Mouse (Mus musculus) T-helper 17 cell (primary cell): ENCODE data around the gene Rap1gap.

Experiments used
- in situ Hi-C, 2 experiments: fragments of 300-600 bp; cut with MboI, MseI; formaldehyde crosslinking; loops; 1 replicate in 1 of 2; 2 replicates in 1 of 2; pipeline ENCODE4 v1.15.1; 2025; ENCODE audit warnings: high pct_unique_total_duplicates in 2 of 2

Gene Rap1gap

DNA sequence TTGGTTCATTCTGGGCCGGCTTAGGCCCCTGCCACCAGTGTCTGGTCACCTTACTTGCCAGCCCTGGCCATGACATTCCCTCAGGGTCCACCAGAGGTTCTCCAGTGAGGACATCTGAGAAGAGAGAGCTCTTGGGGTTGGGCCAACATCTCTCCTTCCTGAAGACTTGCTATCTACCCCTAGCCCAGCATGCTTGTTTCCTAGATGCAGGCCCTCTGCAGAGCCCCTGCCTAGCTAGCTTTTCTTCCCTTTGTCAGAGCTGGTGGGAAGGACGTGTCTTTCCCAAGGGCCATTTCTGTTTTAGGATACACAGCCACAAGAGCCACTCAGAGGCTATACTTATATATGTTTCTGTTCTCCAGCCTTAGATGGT lies 3.5 kb upstream of the Rap1gap start:
- in situ Hi-C loops: no loop called here

- in situ Hi-C loops: no loop called here
Observed at GRCm38 (mm10) chr4:137661547-137661946, 3.0 kb upstream of the Rap1gap start.

- in situ Hi-C loops: no loop called here
Observed at GRCm38 (mm10) chr4:137663491-137663890, 1.0 kb upstream of the Rap1gap start.

DNA sequence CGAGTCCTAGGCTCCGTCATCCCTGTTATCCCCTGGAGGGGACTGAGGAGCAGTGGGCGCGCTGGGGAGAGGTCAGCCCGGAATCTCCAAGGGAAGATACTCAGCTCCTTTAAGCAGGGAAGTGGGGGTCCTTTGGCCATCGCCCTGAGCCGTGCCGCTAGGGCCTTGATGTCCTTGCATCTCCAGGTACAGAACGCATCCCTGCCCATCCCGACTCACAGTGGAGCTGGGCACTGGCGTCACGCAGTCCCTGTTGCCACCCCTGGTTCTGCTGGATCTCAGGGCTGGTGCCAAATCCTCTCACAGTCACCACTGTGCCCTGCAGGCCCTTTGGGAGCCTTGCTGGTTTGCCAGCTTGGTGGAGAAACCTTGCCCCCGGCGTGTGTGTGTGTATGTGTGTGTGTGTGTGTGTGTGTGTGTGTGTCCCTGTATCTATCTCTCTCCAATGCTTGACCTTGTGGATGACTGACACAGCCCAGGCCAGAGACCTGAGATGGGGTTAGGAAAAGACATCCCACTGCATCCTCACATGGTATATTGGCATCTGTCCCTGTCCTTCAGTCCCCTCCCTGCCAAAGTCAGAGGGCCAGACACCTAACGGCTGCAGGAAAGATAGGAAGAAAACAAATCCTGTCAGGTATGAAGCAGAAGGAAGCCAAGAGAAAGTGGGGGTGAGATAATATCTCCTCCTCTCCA lies 602 bp downstream of the Rap1gap start:
- in situ Hi-C loops: no loop called here

GRCm38 (mm10) chr4:137665791-137666190 lies 1.3 kb downstream of the Rap1gap start:
- in situ Hi-C loops: no loop called here

DNA sequence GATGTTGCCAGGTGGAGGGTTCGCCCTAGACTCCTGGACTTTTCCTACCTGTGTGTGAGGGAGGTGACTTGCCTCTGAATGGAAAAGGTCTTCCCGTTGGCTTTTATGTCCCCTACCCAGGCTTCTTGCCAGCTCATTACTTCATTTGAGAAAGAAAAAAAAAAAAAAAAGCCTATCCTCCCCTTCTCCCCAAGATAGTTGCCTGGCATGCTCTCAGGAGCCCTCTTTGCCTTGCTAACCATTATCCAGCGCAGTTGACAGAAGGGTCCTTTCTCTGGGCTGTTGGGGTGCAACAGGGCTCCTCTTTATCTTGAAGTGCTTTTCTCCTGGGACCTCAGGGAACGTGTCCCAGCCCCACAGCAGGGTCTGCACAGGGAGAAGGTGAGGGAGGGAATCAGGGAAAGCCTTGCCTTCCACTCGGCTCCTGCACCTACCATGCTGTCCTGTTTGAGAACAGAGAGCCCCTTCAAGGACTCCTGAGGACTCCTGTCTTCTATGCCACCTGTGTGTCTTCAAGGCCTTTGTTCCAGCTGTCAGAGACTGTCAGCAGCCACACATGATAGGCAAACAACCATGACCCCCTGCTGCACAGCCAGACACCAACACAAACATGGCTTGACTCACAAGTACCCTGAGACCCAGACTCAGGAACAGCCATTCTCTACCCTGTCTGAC lies 1.9 kb downstream of the Rap1gap start:
- in situ Hi-C loops: no loop called here

- in situ Hi-C loops: no loop called here
Observed at GRCm38 (mm10) chr4:137666958-137667345, 2.4 kb downstream of the Rap1gap start.

- in situ Hi-C loops: no loop called here
Observed at GRCm38 (mm10) chr4:137667747-137668146, 3.2 kb downstream of the Rap1gap start.

- in situ Hi-C loops: no loop called here
Observed at GRCm38 (mm10) chr4:137671711-137672500, 7.4 kb downstream of the Rap1gap start.

DNA sequence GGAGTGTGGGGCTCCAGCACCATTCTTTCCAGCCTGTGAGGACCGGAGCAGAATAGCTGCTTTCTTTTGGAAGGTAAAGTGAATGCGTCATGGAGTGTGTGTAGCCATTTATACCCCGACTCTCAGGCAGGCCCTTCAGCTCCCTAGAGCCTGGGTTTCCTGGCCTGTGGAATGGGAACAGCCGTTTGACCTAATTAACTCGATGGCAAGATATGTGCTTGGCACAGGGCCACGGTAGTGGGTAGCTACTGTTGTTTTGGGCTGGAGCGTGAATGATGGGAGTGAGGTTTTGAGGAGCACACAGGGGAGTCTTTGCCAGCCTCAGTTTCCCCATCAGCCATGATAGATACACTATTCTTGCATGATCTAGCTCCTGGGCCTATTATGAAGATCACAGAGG lies 11.0 kb downstream of the Rap1gap start:
- in situ Hi-C loops: no loop called here

DNA sequence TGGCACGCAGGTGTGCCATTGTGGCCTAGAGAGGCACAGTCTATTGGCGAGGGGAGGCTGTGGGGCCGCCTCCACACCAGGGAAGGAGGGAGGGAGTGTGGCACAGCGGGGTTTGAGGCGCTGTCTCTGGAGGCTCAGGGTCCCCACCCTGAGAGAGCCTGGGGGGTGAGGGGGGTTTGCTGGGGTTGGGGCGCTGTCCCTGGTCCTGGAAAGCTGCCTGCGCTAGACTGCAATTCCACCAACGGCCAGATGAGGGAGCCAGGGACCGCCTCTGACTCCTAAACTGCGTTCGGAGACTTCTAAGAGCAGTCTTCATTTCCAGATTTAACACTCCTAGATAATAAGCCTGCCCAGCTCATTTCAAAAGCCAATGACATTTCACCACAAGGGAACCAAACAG lies 11.5 kb downstream of the Rap1gap start:
- in situ Hi-C loops: no loop called here

DNA sequence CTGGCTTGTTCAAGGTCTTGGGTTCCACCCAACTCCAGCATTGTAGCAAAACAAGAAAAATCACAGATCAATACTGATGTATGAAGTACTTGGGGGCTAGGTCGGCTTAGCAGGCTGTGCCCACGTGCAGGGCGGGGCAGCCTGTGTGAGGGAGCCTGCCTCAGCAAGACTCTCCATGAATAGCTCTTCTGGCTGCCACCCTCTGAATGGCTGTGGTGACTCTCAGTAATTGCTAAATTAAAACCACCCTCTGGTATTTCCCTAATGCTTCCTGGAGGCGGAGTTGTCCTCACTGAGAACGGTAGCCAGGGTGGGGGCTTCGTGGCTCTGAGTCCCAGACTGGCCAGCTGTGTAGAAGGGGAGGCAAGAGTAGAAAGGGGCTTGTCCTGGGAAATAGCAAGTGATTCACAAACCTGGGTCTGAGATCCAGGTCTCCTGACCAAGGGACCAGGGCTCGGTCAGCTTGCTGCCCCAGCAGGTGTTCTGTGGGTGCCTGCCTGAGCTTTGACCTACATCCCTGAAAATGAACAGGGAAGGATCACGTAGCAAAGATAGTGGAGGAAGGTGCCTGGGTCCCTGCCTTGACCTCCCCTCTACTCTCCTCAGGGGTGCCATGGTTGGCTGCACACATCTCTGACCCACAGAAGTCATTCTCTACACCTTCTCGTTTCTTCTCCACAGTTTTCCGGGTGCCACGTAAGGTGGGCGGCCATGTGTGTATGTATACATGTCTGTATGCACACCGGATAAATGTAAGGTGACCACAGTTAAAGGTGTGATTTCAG lies 12.4 kb downstream of the Rap1gap start:
- in situ Hi-C loops: no loop called here

DNA sequence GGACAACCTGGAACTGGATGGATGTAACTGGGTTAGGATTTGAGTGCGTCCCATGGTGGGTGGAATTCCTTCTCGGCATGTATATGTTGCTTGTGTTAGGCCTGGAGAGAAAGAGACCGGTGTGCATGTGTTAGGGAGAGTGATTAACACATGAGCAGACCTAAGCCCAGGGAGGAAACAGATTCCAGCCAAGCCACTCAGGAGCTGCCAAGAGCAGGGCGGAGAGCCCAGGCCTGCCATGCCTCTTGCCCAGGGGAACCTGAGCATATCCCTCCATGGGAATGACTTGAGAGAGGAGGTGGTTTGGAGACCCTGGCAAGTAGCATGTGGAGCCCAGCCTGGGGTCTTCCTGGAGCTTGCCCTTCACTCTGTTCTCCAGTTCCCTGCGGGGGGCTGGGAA lies 13.4 kb downstream of the Rap1gap start:
- in situ Hi-C loops: no loop called here

- in situ Hi-C loops: no loop called here
Observed at GRCm38 (mm10) chr4:137678568-137678967, 14.0 kb downstream of the Rap1gap start.

DNA sequence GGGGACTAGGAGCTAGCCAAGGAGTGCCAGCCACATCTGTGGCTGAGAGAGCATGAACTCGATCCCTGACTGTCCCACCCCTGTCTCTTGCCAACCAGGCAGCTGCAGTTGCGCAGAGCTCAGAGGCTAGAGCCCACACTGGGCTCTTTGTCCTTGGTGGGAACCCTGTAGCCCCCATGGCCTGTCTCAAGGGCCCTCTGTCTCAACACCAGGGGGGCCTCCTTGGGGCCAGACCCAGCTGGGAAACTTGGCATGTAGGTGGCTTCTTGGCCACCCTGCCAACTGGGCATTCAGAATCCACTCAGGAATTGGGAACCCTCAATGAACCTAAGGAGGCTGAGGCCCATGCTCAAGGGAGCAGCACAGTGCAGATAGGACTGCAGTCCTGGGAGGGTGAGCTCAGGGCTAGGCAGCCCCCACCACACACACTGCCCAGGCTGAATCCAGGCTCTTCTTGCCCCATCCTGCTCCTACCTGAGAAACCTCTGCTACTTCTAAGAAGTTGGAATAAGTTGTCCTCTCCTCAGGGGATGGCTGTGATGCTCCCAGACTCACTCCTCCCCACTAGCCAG lies 15.5 kb downstream of the Rap1gap start:
- in situ Hi-C loops: loop anchor here in 1 of 2 experiments (5.0 kb wide), 1 partner anchor 157 kb away; no protein-coding TSS in a partner anchor

- in situ Hi-C loops: loop anchor here in 1 of 2 experiments (5.0 kb wide), 1 partner anchor 157 kb away; no protein-coding TSS in a partner anchor
Observed at GRCm38 (mm10) chr4:137680721-137681120, 16.2 kb downstream of the Rap1gap start.

GRCm38 (mm10) chr4:137681408-137682104 lies 17.0 kb downstream of the Rap1gap start:
- in situ Hi-C loops: loop anchor here in 1 of 2 experiments (5.0 kb wide), 1 partner anchor 156 kb away; no protein-coding TSS in a partner anchor

GRCm38 (mm10) chr4:137682961-137683453 lies 18.5 kb downstream of the Rap1gap start:
- in situ Hi-C loops: loop anchor here in 1 of 2 experiments (5.0 kb wide), 1 partner anchor 154 kb away; no protein-coding TSS in a partner anchor

- in situ Hi-C loops: loop anchor here in 1 of 2 experiments (5.0 kb wide), 1 partner anchor 152 kb away; no protein-coding TSS in a partner anchor
Observed at GRCm38 (mm10) chr4:137684830-137685343, 20.4 kb downstream of the Rap1gap start.

GRCm38 (mm10) chr4:137686303-137686702 lies 21.8 kb downstream of the Rap1gap start:
- in situ Hi-C loops: no loop called here
